Comparison of ENCODE assay signal across 17 mouse cellular contexts in the genomic region with DNA sequence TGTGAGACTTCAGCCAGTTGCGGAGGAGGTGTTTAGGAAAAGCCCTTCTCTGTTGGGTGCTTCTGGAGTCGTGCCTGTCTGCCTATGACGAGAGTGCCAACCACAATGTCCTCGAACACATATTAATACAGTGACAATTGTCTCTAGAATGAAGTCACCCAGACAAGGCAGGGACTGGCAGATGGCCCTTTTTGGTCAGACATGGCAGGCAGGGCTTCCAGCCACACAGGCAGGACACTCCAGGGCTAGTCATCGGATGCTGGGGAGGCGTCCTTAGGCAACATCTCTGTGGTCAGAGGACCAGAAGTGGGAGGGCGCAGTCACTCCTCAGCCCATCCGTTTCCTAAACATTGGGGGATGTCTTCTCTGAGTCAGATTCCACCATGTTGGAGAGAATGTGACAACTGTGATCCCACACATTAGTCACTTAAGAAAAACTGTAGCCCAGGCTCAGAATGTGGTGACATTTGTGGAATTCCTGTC. TPM values are rescaled to one million over a fixed set of nuclear protein-coding genes. Genes with fewer than 3 reads are reported as not detected.
DNase-seq lines count a peak whose midpoint lies in the region; ATAC-seq and TF ChIP-seq lines count a peak whose summit lies in the region.
"Had no signal": no experiment of that assay in that cellular context is flagged by ENCODE, and none has a peak within 500 bp of the region (broad histone marks: within the 10 kb centered on the region; RNA-seq: fewer than 3 reads in every experiment).

No protein-coding gene starts in this region.

- TF ChIP-seq POLR2A in lung, adult 2 months (IDR thresholded peaks at IDR 0.05; ENCODE audit: borderline replicate concordance, extremely low read depth, low read depth, low read length): no peak

- DNase-seq in lung, postnatal 0 days (ENCODE audit: low spot score): no peak
- DNase-seq in lung, adult 2 months: no peak
- peak; percentile 85 for DNase-seq in brain, adult 2 months (ENCODE audit: low read depth, low spot score)
- peak; percentile 28 to 52 for DNase-seq in left cerebral cortex, adult 8-10 months (ENCODE audit: low spot score in 2 of 2)
- no peak for DNase-seq in thymus, adult 18-20 months
- DNase-seq in limb, embryonic 10.5 days (ENCODE audit: low spot score): no peak
- no peak for DNase-seq in testis, postnatal 10 days (ENCODE audit: low spot score)
- DNase-seq: thymus, postnatal 4 days had no signal

- 60% methylated on average over 8 of the region's 8 CpGs for WGBS in lung, postnatal 0 days
- WGBS in lung, adult 2 months: 73% methylated on average over 8 of the region's 8 CpGs
- WGBS in limb, embryonic 10.5 days: 81% methylated on average over 8 of the region's 8 CpGs

- H3K9ac ChIP-seq in lung, postnatal 0 days (replicated peaks; ENCODE audit: low read depth): no peak overlapping the region
- H3K9ac ChIP-seq: embryonic facial prominence, embryonic 12.5 days; heart, embryonic 12.5 days; limb, embryonic 12.5 days; liver, embryonic 15.5 days had no signal

- H3K9me3 ChIP-seq in lung, postnatal 0 days (ENCODE audit: low read length): no peaks in the 10 kb centered on the region
- H3K9me3 ChIP-seq in limb, embryonic 10.5 days (replicated peaks): no peaks in the 10 kb centered on the region
- H3K9me3 ChIP-seq: embryonic facial prominence, embryonic 12.5 days; heart, embryonic 12.5 days; limb, embryonic 12.5 days; liver, embryonic 15.5 days had no signal

- H3K27me3 ChIP-seq in lung, postnatal 0 days (replicated peaks; ENCODE audit: insufficient read depth, low read length): no peaks in the 10 kb centered on the region
- H3K27me3 ChIP-seq in C2C12 (ENCODE audit: control insufficient read depth, insufficient read depth, insufficient read length): no peaks in the 10 kb centered on the region
- H3K27me3 ChIP-seq in limb, embryonic 10.5 days (ENCODE audit: low read depth, poor library complexity, severe bottlenecking): no peaks in the 10 kb centered on the region
- H3K27me3 ChIP-seq: embryonic facial prominence, embryonic 12.5 days; heart, embryonic 12.5 days; limb, embryonic 12.5 days; liver, embryonic 15.5 days had no signal

- H3K4me2 ChIP-seq in lung, postnatal 0 days (replicated peaks; ENCODE audit: low read depth, low read length): no peak overlapping the region
- H3K4me2 ChIP-seq: embryonic facial prominence, embryonic 12.5 days; heart, embryonic 12.5 days; limb, embryonic 12.5 days; liver, embryonic 15.5 days had no signal

- ATAC-seq in lung, postnatal 0 days: peak; percentile 46

- TF ChIP-seq EP300 in lung, postnatal 0 days (IDR thresholded peaks at IDR 0.05): no peak

- no peak overlapping the region for H3K4me3 ChIP-seq in lung, postnatal 0 days (ENCODE audit: low read depth, low read length)
- H3K4me3 ChIP-seq in lung, adult 2 months (replicated peaks; ENCODE audit: extremely low read depth, low read depth, low read length): no peak overlapping the region
- no peak overlapping the region for H3K4me3 ChIP-seq in C2C12 (ENCODE audit: insufficient read depth, poor library complexity, severe bottlenecking)
- no peak overlapping the region for H3K4me3 ChIP-seq in limb, embryonic 10.5 days
- H3K4me3 ChIP-seq: embryonic facial prominence, embryonic 12.5 days; heart, embryonic 12.5 days; limb, embryonic 12.5 days; liver, embryonic 15.5 days had no signal

- no peak for TF ChIP-seq CTCF in lung, postnatal 0 days (IDR thresholded peaks at IDR 0.05)
- TF ChIP-seq CTCF in lung, adult 2 months (IDR thresholded peaks at IDR 0.05; ENCODE audit: insufficient read depth, low read length): no peak
- TF ChIP-seq CTCF in C2C12 (IDR thresholded peaks at IDR 0.05; ENCODE audit: control insufficient read depth, insufficient read depth, insufficient read length): no peak

- H3K27ac ChIP-seq in lung, postnatal 0 days (ENCODE audit: low read length): no peak overlapping the region
- no peak overlapping the region for H3K27ac ChIP-seq in limb, embryonic 10.5 days
- H3K27ac ChIP-seq: embryonic facial prominence, embryonic 12.5 days; kidney, postnatal 0 days; limb, embryonic 12.5 days; liver, embryonic 15.5 days had no signal

- no peaks in the 10 kb centered on the region for H3K79me3 ChIP-seq in C2C12 (ENCODE audit: low read depth)

- no peaks in the 10 kb centered on the region for H3K36me3 ChIP-seq in lung, postnatal 0 days (ENCODE audit: insufficient read depth, low read length)
- H3K36me3 ChIP-seq in C2C12 (ENCODE audit: control insufficient read depth, insufficient read depth): no peaks in the 10 kb centered on the region
- H3K36me3 ChIP-seq in limb, embryonic 10.5 days: no peaks in the 10 kb centered on the region
- H3K36me3 ChIP-seq: embryonic facial prominence, embryonic 12.5 days; heart, embryonic 12.5 days; limb, embryonic 12.5 days; liver, embryonic 15.5 days had no signal

- H3K79me2 ChIP-seq in C2C12 (ENCODE audit: control insufficient read depth, insufficient read depth): no peaks in the 10 kb centered on the region

- no peaks in the 10 kb centered on the region for H3K4me1 ChIP-seq in lung, postnatal 0 days (ENCODE audit: insufficient read depth, low read depth, low read length)
- H3K4me1 ChIP-seq in lung, adult 2 months (ENCODE audit: control insufficient read depth, insufficient read depth, low read length): no peaks in the 10 kb centered on the region; the same call in 1 of the 2 replicates
- H3K4me1 ChIP-seq in limb, embryonic 10.5 days: peaks cover 11% of the 10 kb centered on the region
- H3K4me1 ChIP-seq: liver, embryonic 15.5 days had no signal

- no peak overlapping the region for H3ac ChIP-seq in C2C12 (ENCODE audit: control insufficient read depth, insufficient read length, low read depth)

TF ChIP-seq in C2C12, 6 proteins besides CTCF, POLR2A, EP300 and RAD21:
- TF ChIP-seq USF1 (IDR thresholded peaks at IDR 0.05; ENCODE audit: low read depth): no peak
- no peak for TF ChIP-seq MYOG (IDR thresholded peaks at IDR 0.05; ENCODE audit: control insufficient read depth, extremely low read depth, insufficient read length)
- TF ChIP-seq MAX (IDR thresholded peaks at IDR 0.05): peak; percentile 50
- peak; percentile 73 for TF ChIP-seq CEBPB (IDR thresholded peaks at IDR 0.05; ENCODE audit: low read depth)
- TF ChIP-seq MYOD1 (IDR thresholded peaks at IDR 0.05; ENCODE audit: control insufficient read depth, insufficient read length, low read depth): peak; percentile 65
- TF ChIP-seq FOSL1 (IDR thresholded peaks at IDR 0.05; ENCODE audit: insufficient read depth, low read length, poor library complexity, severe bottlenecking): peak; percentile 77

RNA-seq across cellular contexts. Expression of gene Itga11, which starts 53.0 kb away (rescaled TPM):
- polyA plus RNA-seq in lung, postnatal 0 days (2015; fragmentation: Nextera tagmentation; extraction: Ambion mirVana): 0.18 and 0.35 TPM in 2 replicates
- polyA plus RNA-seq in lung, adult 2 months (2012; rRNA removed): 0.70 and 1.1 TPM in 2 replicates
- polyA plus RNA-seq in C2C12 (2012; fragmentation: generic; extraction: Trizol): 0.14 TPM
- total RNA-seq in left cerebral cortex, adult 8-10 months (2022): 1 to 10 TPM; 2.2 to 3.1 (median 2.7) TPM
- polyA plus RNA-seq in limb, embryonic 10.5 days (2016; fragmentation: Nextera tagmentation; extraction: Ambion mirVana): 0.45 and 2.2 TPM in 2 replicates
- total RNA-seq: megakaryocyte progenitor cell, adult 5-6 weeks; monocyte, adult 5-6 weeks; neutrophil, adult 5-6 weeks had no signal

Comparison
In these comparisons a context has a peak if more than half of its experiments do, and no peak if none do; other contexts are left out.
1. DNase-seq: peak in brain, adult 2 months (single experiment) and left cerebral cortex, adult 8-10 months (2 of 2); none in lung, postnatal 0 days (single experiment), lung, adult 2 months (single experiment), thymus, adult 18-20 months (0 of 2), limb, embryonic 10.5 days (single experiment) and testis, postnatal 10 days (single experiment).